Mouse (Mus musculus) v-Abl transformed pro-B cells (cell line): Measurements from ENCODE around the gene 1700014D04Rik.
"Not testable (repeated sequence)": the region's sequence is repeated elsewhere in the genome, so short reads cannot be mapped to it uniquely, and the experiment has no call there.

Experiments
- in situ Hi-C, 2 experiments: fragments of 400-800 bp; cut with MboI; formaldehyde crosslinking; loops; one replicate each; pipeline ENCODE4 v1.15.1; 2025; ENCODE audit not compliant: unreplicated experiment in 2 of 2

Gene 1700014D04Rik

GRCm38 (mm10) chr13:59741096-59741495, 5.5 kb downstream of the 1700014D04Rik start:
- in situ Hi-C loops: loop anchor here (25.0 kb wide), 2 partner anchors 721 to 996 kb away; no protein-coding TSS in a partner anchor

- in situ Hi-C loops: loop anchor here (25.0 kb wide), 2 partner anchors 723 to 998 kb away; no protein-coding TSS in a partner anchor
These were observed 7.2 kb downstream of the 1700014D04Rik start for GRCm38 (mm10) chr13:59739397-59739796.

GRCm38 (mm10) chr13:59738455-59738854, 8.1 kb downstream of the 1700014D04Rik start:
- in situ Hi-C loops: loop anchor here (25.0 kb wide), 2 partner anchors 724 to 999 kb away; no protein-coding TSS in a partner anchor

- in situ Hi-C loops: loop anchor here (25.0 kb wide), 2 partner anchors 727 to 1002 kb away; no protein-coding TSS in a partner anchor
These were observed 11.4 kb downstream of the 1700014D04Rik start for GRCm38 (mm10) chr13:59735190-59735589.

GRCm38 (mm10) chr13:59734347-59734746, 12.2 kb downstream of the 1700014D04Rik start:
- in situ Hi-C loops: loop anchor here (5.0 to 25.0 kb wide), 3 partner anchors 728 to 1097 kb away; no protein-coding TSS in a partner anchor

- in situ Hi-C loops: loop anchor here (5.0 to 25.0 kb wide), 3 partner anchors 728 to 1097 kb away; no protein-coding TSS in a partner anchor
These were observed 12.6 kb downstream of the 1700014D04Rik start for GRCm38 (mm10) chr13:59733936-59734335.

GRCm38 (mm10) chr13:59731652-59732051, 14.9 kb downstream of the 1700014D04Rik start, which contains the start of gene Spata31d1d:
TSS of gene Spata31d1d (minus strand) at chr13:59731752.
- in situ Hi-C loops: loop anchor here (5.0 to 25.0 kb wide), 3 partner anchors 731 to 1094 kb away; no protein-coding TSS in a partner anchor

- in situ Hi-C loops: loop anchor here (5.0 to 25.0 kb wide), 7 partner anchors 86 to 1094 kb away; no protein-coding TSS in a partner anchor
These were observed 18.0 kb downstream of the 1700014D04Rik start for GRCm38 (mm10) chr13:59728378-59729093.

- in situ Hi-C loops: loop anchor here (5.0 to 25.0 kb wide), 7 partner anchors 84 to 1092 kb away; no protein-coding TSS in a partner anchor
These were observed 20.2 kb downstream of the 1700014D04Rik start for GRCm38 (mm10) chr13:59726139-59726867.

GRCm38 (mm10) chr13:59722089-59722488, 24.5 kb downstream of the 1700014D04Rik start:
- in situ Hi-C loops: loop anchor here in 1 of 2 experiments (10.0 kb wide), 2 partner anchors 287 to 1087 kb away; no protein-coding TSS in a partner anchor

GRCm38 (mm10) chr13:59719475-59719874, 27.1 kb downstream of the 1700014D04Rik start:
- in situ Hi-C loops: no loop called here

- in situ Hi-C loops: not testable (repeated sequence)
These were observed 27.6 kb downstream of the 1700014D04Rik start for GRCm38 (mm10) chr13:59718857-59719440.

GRCm38 (mm10) chr13:59713710-59714109, 32.8 kb downstream of the 1700014D04Rik start:
- in situ Hi-C loops: no loop called here

GRCm38 (mm10) chr13:59711984-59712383, 34.6 kb downstream of the 1700014D04Rik start, which contains the start of gene Spata31d1b:
TSS of gene Spata31d1b (plus strand) at chr13:59712284.
- in situ Hi-C loops: not testable (repeated sequence)

GRCm38 (mm10) chr13:59710230-59710629, 36.3 kb downstream of the 1700014D04Rik start, which contains the start of gene Spata31d1a:
TSS of gene Spata31d1a (minus strand) at chr13:59710330.
- in situ Hi-C loops: no loop called here

- in situ Hi-C loops: no loop called here
These were observed 42.0 kb downstream of the 1700014D04Rik start for GRCm38 (mm10) chr13:59704562-59704961.

GRCm38 (mm10) chr13:59703514-59703913, 43.0 kb downstream of the 1700014D04Rik start:
- in situ Hi-C loops: no loop called here

GRCm38 (mm10) chr13:59700137-59700536, 46.4 kb downstream of the 1700014D04Rik start:
- in situ Hi-C loops: not testable (repeated sequence)

- in situ Hi-C loops: no loop called here
These were observed 47.4 kb downstream of the 1700014D04Rik start for GRCm38 (mm10) chr13:59699131-59699530.

GRCm38 (mm10) chr13:59695781-59696180, 50.8 kb downstream of the 1700014D04Rik start:
- in situ Hi-C loops: no loop called here
